Mouse (Mus musculus) neural tube, embryonic 13.5 days (tissue): ENCODE data around the gene Klf2. TPM values are rescaled to one million over a fixed set of nuclear protein-coding genes. Genes with fewer than 3 reads are reported as not detected.
A peak's percentile ranks its signal among the peaks of the same experiment; 100 is the strongest.

ENCODE experiments used
- ATAC-seq: fragments of 200-750 bp; cut with Nextera tagmentation; 2 replicates; pipeline ENCODE4 v1.8.0; 2017; ENCODE audit warnings: low read depth, mild to moderate bottlenecking, moderate TSS enrichment, moderate library complexity
- H3K27ac ChIP-seq: fragments of 300-500 bp; sonication (generic); replicated peaks from 2 replicates; pipeline ENCODE4 v1.5.1; 2015; ENCODE audit warnings: moderate library complexity, mild to moderate bottlenecking, inconsistent platforms
- H3K27me3 ChIP-seq: fragments of 300-500 bp; sonication (generic); 2 replicates; pipeline ENCODE4 v1.6.1; 2015; ENCODE audit warnings: mild to moderate bottlenecking, inconsistent platforms
- H3K36me3 ChIP-seq: fragments of 300-500 bp; sonication (generic); 2 replicates; pipeline ENCODE4 v1.6.1; 2015; ENCODE audit warnings: mild to moderate bottlenecking, inconsistent platforms
- H3K4me1 ChIP-seq: fragments of 300-500 bp; sonication (generic); replicated peaks from 2 replicates; pipeline ENCODE4 v1.6.1; 2015; ENCODE audit warnings: inconsistent platforms
- H3K4me2 ChIP-seq: fragments of 300-500 bp; sonication (generic); 2 replicates; pipeline ENCODE4 v1.6.1; 2015; ENCODE audit warnings: inconsistent platforms, mild to moderate bottlenecking, moderate library complexity
- H3K4me3 ChIP-seq: fragments of 300-500 bp; sonication (generic); 2 replicates; pipeline ENCODE4 v1.5.1; 2015; ENCODE audit warnings: mild to moderate bottlenecking, inconsistent platforms
- H3K9ac ChIP-seq: fragments of 300-500 bp; sonication (generic); 2 replicates; pipeline ENCODE4 v1.6.1; 2015; ENCODE audit warnings: moderate library complexity, mild to moderate bottlenecking, inconsistent platforms
- H3K9me3 ChIP-seq: fragments of 300-500 bp; sonication (generic); 2 replicates; pipeline ENCODE4 v1.6.1; 2016; ENCODE audit warnings: inconsistent platforms
- WGBS: fragments of 180-500 bp; shearing (Covaris S2); methylation state at CpG from one replicate; pipeline ENCODE4 v1.1.7; 2015; 5-methylcytosine and 5-hydroxymethylcytosine counted together
- polyA plus RNA-seq: library from polyadenylated mRNA; unstranded; fragments of >200 nt; fragmentation: Nextera tagmentation; extraction: Ambion mirVana; gene quantifications from 2 replicates; pipeline ENCODE4 v1.2.1, GENCODE M21; 2015

Klf2 gene
- polyA plus RNA-seq, 1 experiment from 2014 or later = 8.3 TPM

- H3K4me3 ChIP-seq = no peak overlapping the region
- H3K36me3 ChIP-seq = no peaks in the 10 kb centered on the region
- H3K9me3 ChIP-seq = no peaks in the 10 kb centered on the region
- H3K27ac ChIP-seq = no peak overlapping the region
- 50% methylated on average over 6 of the region's 6 CpGs for WGBS
- peaks cover 10% of the 10 kb centered on the region for H3K4me1 ChIP-seq
- no peak overlapping the region for H3K9ac ChIP-seq
- H3K27me3 ChIP-seq = no peaks in the 10 kb centered on the region
- ATAC-seq = no peak
- no peak overlapping the region for H3K4me2 ChIP-seq
Observed at GRCm38 (mm10) chr8:72308276-72308675, 10.6 kb upstream of the Klf2 start.

DNA sequence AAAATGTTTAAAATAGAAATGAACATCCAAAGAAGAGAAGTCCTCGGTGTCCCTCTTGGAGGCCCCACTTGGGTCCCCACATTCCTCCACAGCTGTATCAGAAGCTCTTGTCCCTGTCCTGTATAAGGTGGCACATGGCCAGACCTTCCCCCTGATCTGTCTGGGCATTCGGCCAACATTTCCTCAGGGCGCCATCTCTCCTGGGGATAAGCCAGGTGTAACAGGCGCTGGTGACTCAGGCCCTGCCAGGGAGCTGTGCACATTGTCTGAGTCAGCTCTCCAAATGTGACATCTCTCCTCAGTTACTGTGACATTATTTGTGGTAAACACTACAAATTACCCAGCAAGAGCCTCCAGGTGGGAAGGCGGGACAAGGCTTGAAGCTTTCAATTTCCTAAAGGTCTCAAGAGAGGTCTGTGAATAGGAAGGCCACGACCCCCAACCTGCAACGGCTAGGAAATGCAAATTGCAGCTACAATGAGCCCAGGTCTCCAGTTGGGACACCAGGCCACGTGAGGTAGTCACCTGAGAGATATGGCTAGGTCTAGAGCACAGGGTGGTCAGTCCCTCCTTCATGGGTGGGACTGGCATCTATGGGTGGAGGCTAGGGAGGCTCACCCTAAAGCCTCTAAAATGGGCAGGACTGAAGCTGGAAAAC lies 7.9 kb upstream of the Klf2 start:
- no peak overlapping the region for H3K9ac ChIP-seq
- no peaks in the 10 kb centered on the region for H3K9me3 ChIP-seq
- H3K4me2 ChIP-seq = no peak overlapping the region
- no peak overlapping the region for H3K27ac ChIP-seq
- H3K27me3 ChIP-seq = no peaks in the 10 kb centered on the region
- H3K36me3 ChIP-seq = no peaks in the 10 kb centered on the region
- peaks cover 11% of the 10 kb centered on the region for H3K4me1 ChIP-seq
- ATAC-seq = peak; percentile 55
- no peak overlapping the region for H3K4me3 ChIP-seq
- WGBS = 49% methylated on average over 8 of the region's 8 CpGs

DNA sequence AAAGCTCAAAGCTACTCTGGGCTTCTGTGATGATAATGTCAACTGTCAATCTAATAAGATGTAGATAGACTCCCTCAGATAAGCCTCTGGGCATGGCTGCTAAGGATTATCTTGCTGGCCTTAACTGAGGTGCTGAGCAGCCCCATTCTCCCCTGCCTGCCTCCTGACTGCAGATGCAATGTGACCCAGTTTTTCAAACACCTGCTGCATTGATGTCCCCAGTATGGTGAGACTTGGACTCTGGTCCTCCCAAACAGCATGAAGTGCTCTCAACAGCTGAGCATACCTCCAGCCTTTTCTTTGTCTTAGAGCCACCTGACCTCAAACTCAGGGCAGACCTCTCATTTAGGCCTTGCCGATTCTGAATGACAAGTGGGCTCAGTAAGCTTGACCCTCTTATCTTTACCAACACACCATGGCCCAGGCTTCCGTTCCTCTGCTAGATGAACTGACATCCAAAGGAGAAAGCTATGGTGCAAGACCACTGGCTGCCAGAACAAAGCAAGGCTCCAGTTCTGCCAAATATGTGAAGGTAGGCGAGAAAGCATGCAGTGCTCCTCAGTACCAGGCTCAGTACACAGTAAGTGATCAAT lies 5.8 kb upstream of the Klf2 start:
- H3K4me1 ChIP-seq = peaks cover 21% of the 10 kb centered on the region
- 88% methylated on average over 3 of the region's 3 CpGs for WGBS
- no peak for ATAC-seq

GRCm38 (mm10) chr8:72316053-72316695 lies 2.7 kb upstream of the Klf2 start:
- Histone ChIP-seq H3K27ac (no peak overlapping the region), H3K9me3 (no peaks in the 10 kb centered on the region), H3K4me1 (peaks cover 30% of the 10 kb centered on the region), H3K4me3 (no peak overlapping the region), H3K27me3 (peaks cover 37% of the 10 kb centered on the region), H3K36me3 (no peaks in the 10 kb centered on the region), H3K4me2 (no peak overlapping the region), H3K9ac (no peak overlapping the region)
- ATAC-seq = no peak
- WGBS = 21% methylated on average over 10 of the region's 10 CpGs

More for the DNA sequence above, 5.8 kb upstream of the Klf2 start:
- Histone ChIP-seq H3K27me3 (peaks cover 10% of the 10 kb centered on the region), H3K27ac (no peak overlapping the region), H3K9ac (no peak overlapping the region), H3K9me3 (no peaks in the 10 kb centered on the region), H3K4me3 (no peak overlapping the region), H3K4me2 (no peak overlapping the region), H3K36me3 (no peaks in the 10 kb centered on the region)

GRCm38 (mm10) chr8:72317741-72318301 lies 1.0 kb upstream of the Klf2 start:
- Histone ChIP-seq H3K9me3 (no peaks in the 10 kb centered on the region), H3K4me1 (peaks cover 28% of the 10 kb centered on the region), H3K27me3 (peaks cover 54% of the 10 kb centered on the region), H3K9ac (no peak overlapping the region), H3K4me2 (no peak overlapping the region), H3K4me3 (no peak overlapping the region), H3K27ac (no peak overlapping the region), H3K36me3 (no peaks in the 10 kb centered on the region)
- ATAC-seq = no peak
- WGBS = 54% methylated on average over 5 of the region's 5 CpGs

DNA sequence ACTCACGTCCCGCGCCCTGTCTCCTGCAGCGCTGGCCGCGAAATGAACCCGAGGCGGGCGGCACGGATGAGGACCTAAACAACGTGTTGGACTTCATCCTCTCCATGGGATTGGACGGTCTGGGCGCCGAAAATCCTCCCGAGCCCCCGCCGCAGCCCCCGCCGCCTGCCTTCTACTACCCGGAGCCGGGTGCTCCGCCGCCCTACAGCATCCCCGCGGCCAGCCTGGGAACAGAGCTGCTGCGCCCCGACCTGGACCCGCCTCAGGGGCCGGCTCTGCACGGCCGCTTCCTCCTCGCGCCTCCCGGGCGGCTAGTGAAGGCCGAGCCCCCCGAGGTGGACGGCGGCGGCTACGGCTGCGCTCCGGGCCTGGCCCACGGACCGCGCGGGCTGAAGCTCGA lies 564 bp downstream of the Klf2 start:
- under 1% methylated on average over 41 of the region's 48 CpGs for WGBS
- Histone ChIP-seq H3K36me3 (no peaks in the 10 kb centered on the region), H3K4me2 (peak overlapping the region; percentile 84), H3K4me3 (peak overlapping the region; percentile 48), H3K27me3 (peaks cover 63% of the 10 kb centered on the region), H3K9ac (peak overlapping the region; percentile 65), H3K27ac (no peak overlapping the region), H3K9me3 (no peaks in the 10 kb centered on the region), H3K4me1 (peaks cover 28% of the 10 kb centered on the region)
- peak; percentile 28; the same call in 1 of the 2 replicates for ATAC-seq

GRCm38 (mm10) chr8:72319921-72320802 lies 1.3 kb downstream of the Klf2 start:
- H3K27ac ChIP-seq = no peak overlapping the region
- H3K4me1 ChIP-seq = peaks cover 28% of the 10 kb centered on the region
- H3K27me3 ChIP-seq = peaks cover 63% of the 10 kb centered on the region
- H3K4me2 ChIP-seq = peak overlapping the region; percentile 84
- H3K4me3 ChIP-seq = peak overlapping the region; percentile 48
- 6% methylated on average over 53 of the region's 55 CpGs for WGBS
- no peaks in the 10 kb centered on the region for H3K36me3 ChIP-seq
- no peak for ATAC-seq
- H3K9ac ChIP-seq = peak overlapping the region; percentile 65
- no peaks in the 10 kb centered on the region for H3K9me3 ChIP-seq

GRCm38 (mm10) chr8:72320803-72321583 lies 2.2 kb downstream of the Klf2 start:
- Histone ChIP-seq H3K9ac (peak overlapping the region; percentile 65; the same call in 1 of the 2 replicates), H3K4me1 (peaks cover 28% of the 10 kb centered on the region), H3K36me3 (no peaks in the 10 kb centered on the region), H3K27ac (no peak overlapping the region), H3K9me3 (no peaks in the 10 kb centered on the region), H3K4me3 (peak overlapping the region; percentile 48), H3K27me3 (peaks cover 63% of the 10 kb centered on the region), H3K4me2 (peak overlapping the region; percentile 84)
- WGBS = 56% methylated on average over 25 of the region's 25 CpGs
- no peak for ATAC-seq

GRCm38 (mm10) chr8:72321635-72322441 lies 3.0 kb downstream of the Klf2 start:
- WGBS = 91% methylated on average over 20 of the region's 20 CpGs
- Histone ChIP-seq H3K4me2 (peak overlapping the region; percentile 25), H3K27ac (no peak overlapping the region), H3K9me3 (no peaks in the 10 kb centered on the region), H3K27me3 (peaks cover 63% of the 10 kb centered on the region), H3K36me3 (no peaks in the 10 kb centered on the region), H3K4me1 (peaks cover 22% of the 10 kb centered on the region), H3K9ac (no peak overlapping the region; the same call in 1 of the 2 replicates), H3K4me3 (0 out of 2 replicates have a peak overlapping the region, but pooled peaks have one; percentile 48)
- no peak for ATAC-seq

GRCm38 (mm10) chr8:72322471-72322889 lies 3.6 kb downstream of the Klf2 start:
- no peak overlapping the region for H3K27ac ChIP-seq
- no peak overlapping the region for H3K4me3 ChIP-seq
- no peak overlapping the region for H3K9ac ChIP-seq
- H3K4me1 ChIP-seq = peaks cover 22% of the 10 kb centered on the region
- no peak for ATAC-seq
- no peaks in the 10 kb centered on the region for H3K36me3 ChIP-seq
- H3K4me2 ChIP-seq = no peak overlapping the region
- H3K9me3 ChIP-seq = no peaks in the 10 kb centered on the region
- 78% methylated on average over 7 of the region's 7 CpGs for WGBS
- peaks cover 59% of the 10 kb centered on the region for H3K27me3 ChIP-seq
